Mouse (Mus musculus): ENCODE measurements around the gene Snrnp35.
"Not testable (repeated sequence)": the region's sequence is repeated elsewhere in the genome, so short reads cannot be mapped to it uniquely, and the experiment has no call there.

The Snrnp35 gene

DNA sequence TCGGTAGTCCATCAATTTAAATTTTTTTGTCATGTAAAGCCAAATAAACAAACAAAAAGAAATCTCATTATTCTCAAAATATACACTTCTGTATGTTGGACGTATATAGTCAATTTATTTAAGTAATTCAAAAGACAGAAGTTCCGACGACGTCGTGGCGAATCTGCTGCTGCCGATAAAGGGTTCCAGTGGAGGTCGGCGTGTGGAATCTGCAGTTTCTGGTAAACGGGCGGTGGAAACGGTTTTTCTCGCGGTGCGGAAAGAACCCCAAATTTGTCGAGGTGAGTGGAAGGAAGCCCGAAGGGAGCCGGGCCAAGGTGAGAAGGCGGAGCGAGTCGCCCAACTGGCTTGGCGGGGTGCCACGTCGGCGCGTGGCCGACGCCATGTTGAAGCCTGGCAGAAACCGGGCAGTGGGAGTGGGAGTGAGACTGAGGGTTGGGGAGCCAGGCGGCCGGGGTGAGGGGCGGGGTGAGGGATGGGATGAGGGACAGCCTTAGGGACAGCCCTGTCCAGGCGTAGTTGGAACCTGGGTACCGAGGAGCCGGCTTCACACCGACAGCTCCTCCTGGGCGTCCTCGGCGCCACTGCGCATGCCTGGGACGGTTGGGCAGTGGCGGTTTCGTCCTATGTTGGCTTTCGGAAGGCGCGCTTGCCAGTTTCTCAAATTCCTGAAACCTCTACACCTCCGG lies at the start of gene Snrnp35:
Gene Snrnp35 (plus strand): TSS at position 169 of the 689 bp plus-strand sequence.
- ATAC-seq (ENCODE audit: low TSS enrichment) = peak; percentile 84

DNA sequence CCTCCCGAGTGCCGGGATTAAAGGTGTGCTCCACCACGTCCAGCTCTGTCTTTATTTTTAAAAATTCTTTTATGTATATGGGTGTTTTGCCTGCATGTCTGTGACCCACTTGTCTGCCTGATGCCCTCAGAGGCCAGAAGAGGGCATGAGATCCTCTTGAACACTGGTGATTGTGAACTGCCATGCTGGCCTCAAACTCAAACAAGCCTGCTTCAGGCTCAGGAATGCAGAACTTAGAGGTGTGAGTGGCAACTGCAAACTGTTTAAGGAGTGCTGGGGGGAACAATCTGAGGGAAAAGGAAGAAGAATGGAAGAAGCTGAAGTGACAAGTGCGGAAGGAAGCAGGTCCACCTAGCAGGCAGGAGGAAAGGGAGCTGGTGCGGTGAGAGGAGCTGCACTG lies 44.7 kb upstream of the Snrnp35 start:
- ATAC-seq (ENCODE audit: low TSS enrichment) = no peak

DNA sequence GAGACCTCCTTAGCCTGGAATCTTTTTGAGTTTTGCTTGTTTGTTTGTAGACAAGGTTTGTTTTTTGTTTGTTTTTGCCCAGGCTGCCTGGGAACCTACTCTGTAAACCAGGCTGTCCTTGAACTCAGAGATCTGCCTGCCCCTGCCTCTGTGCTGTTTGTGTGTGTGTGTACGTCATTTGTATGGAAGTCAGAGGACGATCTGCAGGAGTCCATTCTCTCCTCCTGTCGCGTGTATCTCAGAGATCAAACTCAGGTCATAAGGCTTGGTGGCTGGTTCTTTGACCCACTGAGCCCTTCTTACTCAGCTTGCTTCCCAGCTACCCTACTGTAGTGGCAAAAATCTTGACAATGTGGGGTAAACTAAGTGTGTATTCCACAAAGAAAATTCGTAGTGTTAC lies 44.2 kb upstream of the Snrnp35 start:
- ATAC-seq (ENCODE audit: low TSS enrichment) = no peak

DNA sequence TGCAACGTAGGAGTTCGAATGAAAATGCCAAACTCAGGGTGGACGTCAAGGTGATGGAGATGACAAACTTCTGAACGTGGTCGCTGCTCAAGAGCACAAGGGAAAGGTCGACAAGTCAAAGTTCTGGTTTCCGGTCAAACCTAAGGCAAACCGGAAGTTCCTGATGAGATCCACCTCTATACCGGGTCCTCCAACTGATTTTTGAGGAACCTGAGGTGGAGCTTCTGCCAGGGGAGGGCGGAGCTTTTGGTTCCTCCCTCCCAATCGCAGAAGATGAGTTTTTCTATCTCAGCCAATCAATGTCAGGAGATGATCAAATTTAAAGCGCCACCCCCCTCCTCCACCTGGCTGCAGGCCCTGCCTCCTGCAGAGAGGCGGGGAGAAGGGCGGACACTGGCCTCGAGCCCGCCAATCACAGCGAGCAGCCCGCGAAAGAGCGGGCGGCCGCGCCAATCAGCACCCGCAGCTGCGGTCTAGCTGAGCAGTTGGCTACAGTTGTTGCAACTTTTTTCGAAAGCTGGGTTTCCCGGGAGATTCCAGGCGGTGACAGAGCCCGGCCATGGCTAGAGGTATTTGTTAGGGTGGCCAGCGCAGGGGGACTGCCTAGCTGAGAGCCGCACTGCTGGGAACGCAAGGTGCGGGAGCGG lies 43.4 kb upstream of the Snrnp35 start, which contains the start of gene Kmt5a:
Gene Kmt5a (plus strand): TSS at position 484 of the 647 bp plus-strand sequence.
- peak; percentile 96 for ATAC-seq (ENCODE audit: low TSS enrichment)

DNA sequence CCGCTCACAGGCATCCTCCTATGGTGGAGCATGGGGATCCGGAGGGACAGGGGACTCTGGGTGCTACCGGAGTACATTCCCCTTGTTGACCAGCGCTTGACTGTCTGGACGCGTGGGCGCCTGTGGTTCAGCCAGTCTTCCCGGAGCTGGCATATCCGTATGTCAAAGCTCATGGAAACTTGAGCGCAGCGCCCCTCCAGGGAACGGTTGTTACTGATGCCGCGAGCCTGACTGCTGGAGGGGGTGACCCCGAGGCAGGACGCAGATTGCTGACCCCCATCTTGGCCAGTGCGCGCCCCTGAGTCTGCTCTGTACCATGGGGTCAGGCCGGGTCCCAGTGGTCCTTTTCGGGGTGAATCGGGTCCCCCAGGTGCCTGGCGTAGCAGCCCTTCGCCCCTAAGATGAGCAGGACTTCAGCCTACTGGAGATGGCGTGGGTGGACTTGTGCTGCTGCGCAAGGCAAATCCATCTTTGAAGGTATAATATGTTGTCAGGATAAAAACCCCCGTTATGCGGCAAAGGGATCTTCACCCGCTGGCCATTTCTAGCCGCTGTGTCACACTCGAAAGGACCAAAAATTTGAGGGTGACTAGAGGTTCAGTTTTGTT lies 42.7 kb upstream of the Snrnp35 start:
- peak; percentile 41; the same call in 1 of the 2 replicates for ATAC-seq (ENCODE audit: low TSS enrichment)

DNA sequence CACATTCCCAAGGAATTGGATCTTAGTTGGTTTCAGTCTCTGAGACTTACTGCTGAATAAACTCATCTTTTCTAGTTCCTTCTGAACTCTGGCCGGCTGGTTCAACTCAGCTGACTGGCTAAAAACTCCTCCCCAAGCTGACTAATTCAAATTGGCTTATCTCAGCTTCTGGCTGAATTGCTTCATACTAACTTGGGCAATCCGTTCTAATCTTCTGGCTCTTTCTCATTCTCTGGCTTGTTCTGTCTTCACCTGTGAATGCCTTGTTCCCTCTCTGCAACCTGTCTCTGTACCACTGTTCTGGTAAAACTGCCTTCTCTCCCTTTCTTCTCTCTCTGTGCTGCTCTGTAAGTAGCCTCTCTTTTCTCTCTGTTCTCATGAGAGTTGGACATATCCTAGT lies 40.3 kb upstream of the Snrnp35 start:
- no peak for ATAC-seq (ENCODE audit: low TSS enrichment)

DNA sequence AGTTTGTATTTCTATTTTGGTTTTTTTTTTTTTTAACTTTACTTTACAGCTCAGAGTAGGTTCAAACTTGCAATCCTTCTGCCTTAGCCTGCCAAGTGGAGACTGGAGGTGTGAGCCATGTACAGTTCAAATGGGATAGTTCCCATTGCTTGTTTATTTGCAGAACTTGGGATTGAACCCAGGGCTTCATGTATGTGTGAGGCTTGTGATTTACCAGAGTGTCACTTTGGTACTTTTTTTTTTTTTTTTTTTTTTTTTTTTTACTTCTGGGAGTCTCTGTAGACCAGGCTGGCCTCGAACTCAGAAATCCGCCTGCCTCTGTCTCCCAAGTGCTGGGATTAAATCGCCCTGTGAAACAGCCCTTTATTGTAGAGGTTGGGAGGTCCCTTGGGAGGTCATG lies 38.7 kb upstream of the Snrnp35 start:
- ATAC-seq (ENCODE audit: low TSS enrichment) = no peak

DNA sequence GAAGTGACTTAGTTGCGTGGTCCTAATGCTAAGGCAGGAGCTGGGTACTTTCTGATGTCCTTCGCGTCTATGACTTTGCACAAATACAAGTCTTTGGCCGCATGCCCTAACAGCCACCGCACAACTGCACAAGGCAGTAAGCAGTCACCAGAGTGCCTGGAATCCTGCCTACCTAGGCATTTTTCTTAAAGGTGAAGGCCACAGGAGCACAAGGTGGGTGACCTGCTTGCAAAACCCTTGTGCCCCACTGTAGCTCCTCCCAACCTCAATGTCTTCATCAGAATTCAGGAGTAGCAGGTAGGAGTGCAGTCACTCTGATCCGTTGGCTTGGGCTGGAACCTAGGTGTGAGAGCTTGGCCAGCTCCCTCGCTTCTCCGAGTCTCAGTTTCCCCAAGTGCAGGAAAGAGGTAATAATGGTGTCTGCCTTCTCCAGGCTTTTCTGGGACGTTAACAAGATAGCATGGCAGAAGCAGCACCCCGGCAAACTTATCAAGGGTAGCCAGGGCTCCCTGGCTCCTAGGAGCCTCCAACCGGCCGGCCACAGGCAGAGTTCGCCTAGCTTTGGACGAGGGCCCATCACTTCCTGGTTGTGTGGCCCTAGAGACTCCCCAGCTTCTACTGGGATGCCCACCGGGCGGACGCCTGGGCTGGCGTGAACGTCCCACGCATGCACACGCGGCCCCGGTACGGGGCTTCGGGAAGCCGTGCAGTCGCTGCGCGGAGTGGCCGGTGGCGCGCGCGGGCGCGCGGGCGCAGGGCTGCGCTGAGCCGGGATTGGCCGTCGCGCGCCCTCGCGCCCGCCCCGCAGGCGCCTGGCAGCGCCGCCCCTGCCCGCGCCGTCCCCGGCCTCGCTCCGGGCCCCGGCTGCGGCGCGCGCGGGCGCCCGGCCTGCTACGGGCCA lies 38.0 kb upstream of the Snrnp35 start:
- ATAC-seq (ENCODE audit: low TSS enrichment) = peak; percentile 77

DNA sequence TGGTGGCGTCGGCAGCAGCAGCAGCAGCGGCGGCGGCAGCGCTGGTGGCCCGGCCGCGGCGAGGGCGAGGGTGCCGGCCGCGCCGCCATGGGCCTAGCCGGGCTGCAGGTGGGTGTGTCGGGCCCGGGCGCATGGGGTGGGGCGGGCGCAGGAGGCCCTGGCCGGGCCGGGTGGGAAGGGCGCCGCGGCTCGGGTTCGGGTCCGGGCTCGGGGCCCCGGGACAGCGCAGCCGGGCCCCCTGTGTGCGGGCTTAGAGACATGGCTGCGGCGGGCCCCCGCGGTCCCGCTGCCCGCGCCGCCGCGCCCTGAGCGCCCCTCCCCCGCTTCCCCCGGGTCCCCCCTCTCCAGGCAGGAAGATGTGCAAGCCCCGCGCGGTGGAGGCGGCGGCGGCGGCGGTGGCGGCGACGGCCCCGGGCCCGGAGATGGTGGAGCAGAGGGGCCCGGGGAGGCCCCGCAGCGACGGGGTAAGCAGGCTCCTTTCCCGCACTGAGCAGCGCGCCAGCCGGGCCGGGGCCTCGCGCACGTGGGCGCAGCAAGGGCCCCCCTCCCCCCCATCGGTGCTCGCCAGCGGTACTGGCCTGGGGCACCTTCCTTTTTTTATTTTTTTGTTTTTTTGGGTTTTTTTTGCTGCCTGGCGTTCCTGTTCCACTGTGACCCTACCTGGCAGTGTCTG lies 37.2 kb upstream of the Snrnp35 start:
- no peak for ATAC-seq (ENCODE audit: low TSS enrichment)

DNA sequence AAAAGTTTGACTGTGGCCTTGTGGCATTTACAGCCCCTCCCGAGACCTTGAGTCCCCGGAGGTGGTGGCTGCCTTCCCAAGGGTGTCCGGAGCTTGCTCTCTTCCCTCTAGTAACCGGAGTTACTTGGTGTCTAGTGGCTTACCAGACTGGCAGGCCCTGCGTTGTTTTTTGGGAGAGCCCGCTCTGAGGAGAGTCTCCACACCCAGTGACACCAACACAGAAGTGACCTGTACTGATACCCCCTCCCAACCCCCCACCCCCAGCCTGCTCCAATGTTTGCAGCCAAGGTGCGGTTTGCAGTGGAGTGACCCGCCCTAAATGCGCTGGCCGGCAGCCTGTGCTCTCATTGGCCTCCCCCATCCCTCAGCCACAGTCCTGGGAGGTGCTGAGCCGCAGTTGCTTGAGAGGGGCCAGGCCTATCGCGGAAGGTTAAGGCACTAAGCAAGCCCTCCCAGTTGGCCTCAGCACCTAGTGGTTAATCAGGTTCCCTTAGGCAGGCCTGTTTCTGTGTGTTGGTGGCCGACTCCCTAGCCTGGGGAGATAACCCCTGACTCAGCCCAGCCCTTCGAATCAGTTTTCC lies 36.5 kb upstream of the Snrnp35 start:
- no peak for ATAC-seq (ENCODE audit: low TSS enrichment)

DNA sequence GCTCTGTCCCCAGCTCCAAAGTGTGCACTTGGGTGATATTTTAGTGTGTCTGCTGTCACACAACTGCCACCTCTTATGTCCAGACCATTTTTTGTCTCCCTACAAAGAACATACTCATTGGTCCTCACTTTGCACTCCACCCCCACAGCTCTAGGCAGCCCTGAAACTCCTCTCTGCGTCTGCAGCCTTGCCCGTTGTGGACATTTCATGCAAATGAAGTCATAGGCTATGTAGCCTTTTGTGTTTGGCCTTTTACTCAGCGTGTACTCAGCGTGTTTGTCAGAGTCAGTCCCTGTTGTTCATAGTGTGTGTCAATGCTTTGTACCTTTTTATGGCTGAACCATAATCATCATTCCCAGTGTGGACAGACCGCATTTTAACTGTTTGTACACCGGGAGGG lies 33.4 kb upstream of the Snrnp35 start:
- ATAC-seq (ENCODE audit: low TSS enrichment) = no peak

DNA sequence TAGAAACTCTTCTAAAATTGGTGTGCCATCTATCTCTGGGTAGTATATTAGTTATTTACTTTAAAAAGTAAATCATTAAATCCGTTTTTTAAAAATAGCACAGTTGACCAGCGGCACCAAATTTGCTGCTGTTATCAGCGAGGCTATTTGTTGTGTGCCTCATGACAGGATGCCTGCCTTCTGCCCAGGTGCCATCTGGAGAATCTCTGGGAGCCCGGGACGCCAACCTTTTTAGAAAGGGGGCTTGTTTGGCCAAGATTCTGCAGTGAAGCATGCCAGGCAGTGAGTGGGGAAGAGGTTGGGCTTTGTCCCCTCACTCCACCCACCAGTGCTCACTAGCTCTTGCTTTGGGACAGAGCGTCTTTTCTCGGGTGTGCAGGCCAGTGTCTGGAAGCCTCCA lies 32.9 kb upstream of the Snrnp35 start:
- ATAC-seq (ENCODE audit: low TSS enrichment) = no peak

DNA sequence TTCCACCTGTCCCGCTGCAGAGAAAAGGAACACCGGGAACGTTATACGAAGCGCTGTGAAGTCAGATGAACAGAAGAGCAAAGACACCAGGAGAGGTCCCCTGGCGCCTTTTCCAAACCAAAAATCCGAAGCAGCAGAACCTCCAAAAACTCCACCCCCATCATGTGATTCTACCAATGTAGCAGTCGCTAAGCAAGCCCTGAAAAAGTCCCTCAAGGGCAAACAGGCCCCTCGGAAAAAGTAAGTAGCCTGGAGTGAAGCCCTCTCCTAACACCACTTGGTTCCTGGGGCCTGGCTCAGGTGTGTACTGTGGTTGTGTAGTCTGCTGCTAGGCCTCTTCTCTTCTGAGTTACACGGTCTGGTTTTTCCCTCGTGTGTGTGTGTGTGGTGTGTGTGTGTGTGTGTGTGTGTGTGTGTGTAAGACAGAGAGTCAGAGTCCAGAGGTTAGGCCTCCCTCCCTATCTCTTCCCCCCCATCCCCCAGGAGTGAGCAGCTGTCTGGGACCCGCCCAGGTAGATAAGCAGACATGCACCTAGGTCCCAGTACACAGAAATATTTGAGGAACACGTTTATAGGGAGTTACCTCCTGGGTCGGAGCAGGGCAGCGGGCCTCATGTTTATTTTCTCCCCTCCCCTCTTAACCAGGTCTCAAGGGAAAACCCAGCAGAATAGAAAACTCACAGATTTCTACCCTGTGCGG lies 32.1 kb upstream of the Snrnp35 start:
- ATAC-seq (ENCODE audit: low TSS enrichment) = no peak

DNA sequence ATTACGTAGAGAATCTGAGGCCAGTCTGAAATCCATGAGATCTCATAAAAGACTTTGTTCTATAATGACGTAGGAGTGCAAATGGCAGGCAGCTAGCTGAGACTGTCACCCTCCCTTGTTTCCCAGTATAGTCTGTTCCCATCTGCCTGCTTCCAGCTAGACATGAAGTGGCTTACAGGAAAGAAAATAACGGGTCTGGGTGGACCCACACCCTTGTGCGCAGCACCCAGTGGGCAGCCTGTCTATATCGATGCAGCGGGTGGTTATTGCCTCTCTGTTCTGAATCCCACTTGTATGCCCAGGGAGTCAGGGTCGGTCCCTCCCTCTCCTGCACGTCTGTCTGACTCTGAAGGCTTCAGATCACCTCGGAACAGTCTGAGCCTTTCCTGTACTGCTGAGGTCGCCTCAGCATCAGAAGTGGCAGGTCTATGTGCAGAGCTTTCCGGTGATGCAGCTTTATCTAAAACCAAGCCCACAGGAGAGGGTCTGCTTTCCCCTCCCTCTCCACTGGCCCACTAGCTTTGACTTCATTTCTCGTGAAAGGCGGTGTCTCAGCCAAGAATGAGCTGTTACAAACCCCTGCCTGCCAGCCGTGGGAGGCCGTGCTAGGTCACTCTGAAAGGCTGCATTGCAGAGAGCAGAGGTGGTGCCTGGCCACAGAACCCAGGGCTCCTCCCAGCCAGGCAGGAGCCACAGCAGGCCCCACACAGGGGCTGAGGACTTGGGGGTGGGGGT lies 30.3 kb upstream of the Snrnp35 start:
- ATAC-seq (ENCODE audit: low TSS enrichment) = peak; percentile 66

DNA sequence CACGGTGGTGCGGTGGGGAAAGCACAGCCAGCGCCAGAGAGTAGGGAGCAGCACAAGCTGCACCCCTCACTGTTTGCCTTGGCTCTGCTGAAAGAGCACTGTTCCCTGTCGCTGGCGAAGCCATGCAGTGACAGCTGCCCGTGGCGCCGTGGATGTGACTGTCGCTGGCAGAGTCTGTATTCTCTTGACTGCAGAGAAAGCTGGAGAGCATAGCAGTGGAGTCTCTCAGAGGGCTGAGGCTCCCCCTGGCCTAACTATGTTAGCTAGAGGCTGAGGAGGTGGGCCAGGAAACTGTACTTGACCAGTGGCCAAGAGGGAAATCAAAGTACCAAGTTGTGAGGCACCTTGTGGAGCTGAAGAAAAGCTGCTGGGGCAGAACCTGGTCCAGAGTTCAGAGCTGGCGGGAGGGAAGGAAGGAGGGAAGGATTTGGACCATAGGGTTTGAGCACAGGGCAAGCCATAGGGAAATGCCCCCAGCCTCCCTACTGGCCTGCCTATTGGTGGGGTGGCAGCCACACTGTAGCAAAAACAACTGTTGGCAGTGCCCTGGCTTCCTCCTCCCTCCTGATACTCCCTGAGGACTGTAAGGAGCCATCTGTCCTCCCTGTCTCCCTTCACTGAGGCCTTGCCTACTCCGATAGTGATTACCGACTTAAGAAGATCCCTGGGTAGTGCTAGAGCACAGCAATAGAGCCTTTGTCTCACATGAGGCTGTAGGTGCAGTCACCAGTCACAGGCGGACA lies 29.4 kb upstream of the Snrnp35 start:
- peak; percentile 68 for ATAC-seq (ENCODE audit: low TSS enrichment)

DNA sequence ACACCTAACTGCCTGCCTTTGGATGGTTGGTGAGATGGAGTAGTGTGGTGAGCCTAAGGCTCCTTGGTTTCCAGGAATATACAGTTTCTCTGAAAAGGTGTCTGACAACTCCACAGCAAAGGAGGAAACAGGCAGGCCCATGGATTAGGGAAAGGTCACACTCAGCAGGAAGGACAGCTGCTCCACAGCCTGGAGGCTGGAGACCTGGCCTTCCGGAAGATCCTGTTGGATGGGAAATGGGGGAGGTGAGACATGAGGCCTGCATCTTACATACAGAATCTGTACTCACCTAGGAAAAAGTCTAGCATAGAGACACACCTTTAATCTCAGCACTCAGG lies 28.9 kb upstream of the Snrnp35 start:
- no peak for ATAC-seq (ENCODE audit: low TSS enrichment)

DNA sequence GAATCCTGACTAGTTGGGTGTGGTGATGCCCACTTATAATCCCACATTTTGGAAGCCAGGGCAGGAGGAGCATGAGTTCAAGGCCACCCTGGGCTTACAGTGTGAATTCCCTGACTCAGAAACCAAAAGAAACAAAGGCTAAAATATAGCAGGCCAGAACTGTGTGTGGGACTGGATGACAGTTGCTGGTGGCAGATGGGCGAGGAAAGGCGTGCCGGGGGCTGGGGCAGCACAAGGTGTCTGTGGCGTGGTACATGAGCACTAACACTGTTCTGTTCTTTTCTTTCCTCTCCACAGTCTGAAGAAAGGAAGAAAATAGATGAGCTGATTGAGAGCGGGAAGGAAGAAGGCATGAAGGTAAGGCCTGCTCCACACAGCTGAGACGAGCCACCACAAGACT lies 26.2 kb upstream of the Snrnp35 start:
- ATAC-seq (ENCODE audit: low TSS enrichment) = no peak

DNA sequence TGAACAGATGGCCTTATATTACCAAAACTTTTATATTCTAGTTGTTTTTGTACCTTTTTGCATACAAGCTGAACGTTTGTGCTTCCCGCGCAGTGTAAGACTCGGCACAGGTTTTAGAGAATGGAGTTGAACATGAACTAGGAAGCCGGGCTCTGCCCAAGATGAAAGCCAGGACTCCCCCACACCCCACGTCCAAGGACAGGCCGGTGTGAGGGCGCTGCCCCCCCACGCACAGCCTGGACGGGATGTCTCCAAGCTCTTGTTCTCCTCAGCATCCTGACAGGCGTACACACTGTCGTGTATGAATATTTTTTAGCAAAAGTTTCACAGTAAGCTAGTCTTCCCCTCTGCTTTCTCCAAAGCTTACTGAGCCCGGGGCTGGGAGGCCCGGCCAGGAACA lies 22.0 kb upstream of the Snrnp35 start:
- not testable (repeated sequence) for ATAC-seq (ENCODE audit: low TSS enrichment)

DNA sequence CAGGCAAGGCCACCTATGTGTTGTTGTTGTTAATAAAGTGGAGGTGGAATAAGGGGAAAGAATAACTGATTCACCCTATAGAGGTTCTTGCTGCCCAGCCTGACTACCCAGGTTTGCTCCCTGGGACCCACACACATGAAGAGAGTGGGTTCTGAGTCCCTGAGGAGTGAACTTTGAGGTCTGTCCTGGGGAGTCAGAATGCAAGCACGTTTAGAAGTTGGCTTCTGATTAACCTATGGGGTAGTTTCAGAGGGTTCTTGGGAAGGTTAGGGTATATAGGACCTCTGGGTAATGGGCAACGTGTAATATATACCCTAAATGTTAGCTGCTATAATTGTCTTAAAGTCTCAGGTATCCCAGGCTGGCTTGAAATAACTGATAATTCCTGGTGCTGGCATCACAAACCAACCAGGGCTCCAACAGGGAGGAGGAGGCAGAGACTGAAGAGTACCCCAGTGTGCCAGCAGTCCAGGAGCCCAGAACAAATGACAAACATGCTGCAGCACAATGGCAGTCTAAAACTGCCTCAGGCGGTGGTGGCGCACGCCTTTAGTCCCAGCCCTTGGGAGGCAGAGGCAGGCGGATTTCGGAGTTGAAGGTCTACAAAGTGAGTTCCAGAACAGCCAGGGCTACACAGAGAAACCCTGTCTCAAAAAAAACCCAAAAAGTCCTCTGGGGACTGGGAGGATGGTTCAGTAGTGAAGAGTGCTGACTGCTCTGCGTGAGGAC lies 20.5 kb upstream of the Snrnp35 start:
- ATAC-seq (ENCODE audit: low TSS enrichment) = no peak
